Mouse (Mus musculus): ENCODE measurements around the gene Mrgprf. TPM values are rescaled to one million over a fixed set of nuclear protein-coding genes. Genes with fewer than 3 reads are reported as not detected.

The Mrgprf gene
- polyA plus RNA-seq, 1 experiment from 2014 or later = 0.09 TPM

DNA sequence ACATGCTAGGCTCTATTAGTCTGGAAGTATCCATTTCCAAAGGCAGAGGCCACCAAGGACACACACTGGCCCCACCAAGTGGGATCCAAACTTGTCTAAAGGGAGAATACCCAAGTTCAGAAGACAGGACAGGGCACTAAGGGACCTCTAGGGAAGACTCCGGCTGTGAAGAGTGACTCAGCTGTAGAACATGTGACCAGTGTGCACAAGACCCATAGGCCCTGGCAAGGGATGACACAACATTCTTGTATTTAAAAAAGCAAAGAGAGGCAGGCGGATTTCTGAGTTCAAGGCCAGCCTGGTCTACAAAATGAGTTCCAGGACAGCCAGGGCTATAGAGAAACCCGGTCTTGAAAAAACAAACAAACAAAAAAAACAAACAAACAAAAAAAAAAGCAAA is 25.1 kb upstream of the Mrgprf start:
- Histone ChIP-seq H3K27me3 (ENCODE audit: control insufficient read depth, insufficient read depth, low read length) (no peaks in the 10 kb centered on the region), H3K4me2 (ENCODE audit: low read depth, severe bottlenecking) (no peak overlapping the region), H3K4me1 (ENCODE audit: control insufficient read depth, insufficient read depth, low read length) (no peaks in the 10 kb centered on the region), H3K9me3 (ENCODE audit: control insufficient read depth, low read length) (no peaks in the 10 kb centered on the region), H3K36me3 (ENCODE audit: control insufficient read depth, insufficient read depth, low read length) (peaks cover 14% of the 10 kb centered on the region), H3K27ac (replicated peaks; ENCODE audit: low read depth, low read length) (no peak overlapping the region), H3K4me3 (ENCODE audit: low read depth, low read length) (no peak overlapping the region), H3K9ac (ENCODE audit: low read length) (no peak overlapping the region)
- DNase-seq (ENCODE audit: low spot score) (no peak), ATAC-seq (ENCODE audit: insufficient number of reproducible peaks, low FRiP score, low TSS enrichment, low read depth) (no peak)
- 86% methylated on average over 3 of the region's 3 CpGs for WGBS

DNA sequence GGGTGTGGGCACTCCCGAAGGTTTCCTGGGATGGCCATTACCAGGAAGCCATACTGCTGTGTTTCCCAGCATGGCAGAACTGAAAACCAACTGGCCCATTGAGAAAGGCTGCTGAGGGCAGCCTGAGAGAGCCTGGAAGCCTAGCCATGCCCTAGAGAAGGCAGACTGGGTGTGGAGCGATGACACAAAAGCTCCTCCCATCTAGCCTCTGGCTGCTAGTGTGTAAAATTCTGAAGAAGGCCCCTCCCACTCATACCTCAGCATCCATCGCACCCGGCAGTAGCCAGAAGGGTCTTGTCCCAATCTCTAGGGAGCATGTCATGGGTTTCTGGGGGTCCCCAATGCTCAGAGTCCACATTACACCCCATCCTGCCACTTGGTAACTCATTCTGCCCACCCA is 19.2 kb upstream of the Mrgprf start:
- no peaks in the 10 kb centered on the region for H3K9me3 ChIP-seq (ENCODE audit: control insufficient read depth, low read length)
- no peak for ATAC-seq (ENCODE audit: insufficient number of reproducible peaks, low FRiP score, low TSS enrichment, low read depth)
- WGBS = 87% methylated on average over 4 of the region's 4 CpGs
- H3K27ac ChIP-seq (replicated peaks; ENCODE audit: low read depth, low read length) = no peak overlapping the region
- no peak overlapping the region for H3K9ac ChIP-seq (ENCODE audit: low read length)
- H3K4me2 ChIP-seq (ENCODE audit: low read depth, severe bottlenecking) = no peak overlapping the region
- no peak overlapping the region for H3K4me3 ChIP-seq (ENCODE audit: low read depth, low read length)
- peaks cover 10% of the 10 kb centered on the region for H3K4me1 ChIP-seq (ENCODE audit: control insufficient read depth, insufficient read depth, low read length)
- no peak for DNase-seq (ENCODE audit: low spot score)
- H3K27me3 ChIP-seq (ENCODE audit: control insufficient read depth, insufficient read depth, low read length) = no peaks in the 10 kb centered on the region
- H3K36me3 ChIP-seq (ENCODE audit: control insufficient read depth, insufficient read depth, low read length) = peaks cover 7% of the 10 kb centered on the region

DNA sequence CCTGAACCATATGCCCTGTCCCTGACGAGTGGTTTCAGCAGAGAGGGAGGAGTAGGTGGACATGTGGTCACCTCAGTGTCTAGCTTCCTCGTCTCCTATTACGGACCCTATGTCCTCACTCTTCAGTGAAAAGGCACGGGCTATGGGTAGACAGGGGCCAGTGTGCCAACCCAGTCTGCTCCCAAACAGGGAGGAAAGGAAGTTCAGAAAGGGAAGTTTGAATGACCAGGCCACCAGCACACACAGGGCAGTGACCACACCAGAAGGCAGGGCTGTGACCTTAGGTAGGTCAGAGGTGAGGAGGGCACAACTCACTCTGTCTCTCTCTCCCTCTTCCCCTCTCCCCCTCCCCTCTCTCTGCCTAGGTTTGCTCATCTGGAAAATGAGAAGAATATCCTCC is 17.6 kb upstream of the Mrgprf start:
- H3K4me3 ChIP-seq (ENCODE audit: low read depth, low read length) = peak overlapping the region; percentile 52

DNA sequence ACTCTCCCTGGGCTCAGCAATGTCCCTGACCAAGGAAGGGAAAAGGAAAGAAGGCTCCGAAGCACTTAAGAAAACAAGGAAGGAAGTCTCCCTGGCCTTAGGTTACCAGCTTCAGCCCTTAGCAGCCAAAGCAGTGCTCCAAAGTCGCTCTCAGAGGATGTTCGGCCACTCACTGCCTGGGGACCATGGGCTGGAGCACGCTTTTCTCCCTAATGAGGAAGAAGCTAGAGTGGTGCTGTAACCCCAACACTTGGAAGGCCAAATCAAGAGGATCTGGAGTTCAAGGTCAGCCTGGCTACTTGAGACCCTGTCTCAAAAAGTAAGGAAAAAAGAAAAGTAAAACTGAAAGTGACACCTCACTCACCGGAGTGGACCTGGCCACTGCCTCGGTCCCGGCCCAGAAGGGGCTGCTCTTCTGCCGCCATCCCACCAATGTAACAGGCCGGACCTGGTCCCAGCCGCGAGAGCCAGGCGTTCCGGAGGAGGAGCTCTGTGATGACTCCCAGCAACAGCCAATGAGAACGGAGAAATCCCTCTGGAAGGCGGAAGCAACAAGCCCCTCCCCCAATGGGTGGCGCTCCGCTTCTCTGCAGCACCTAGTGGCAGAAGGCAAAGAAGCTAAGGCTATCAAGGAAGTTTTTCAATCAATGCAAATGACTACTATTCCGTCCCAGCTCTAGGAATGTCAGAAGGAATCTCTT is 17.0 kb upstream of the Mrgprf start, which contains the start of gene Tpcn2:
TSS of gene Tpcn2 (minus strand) at position 525 of the 701 bp plus-strand sequence.
- peaks cover 10% of the 10 kb centered on the region for H3K4me1 ChIP-seq (ENCODE audit: control insufficient read depth, insufficient read depth, low read length)
- no peak within 1 kb of the TSS for H3K27ac ChIP-seq (replicated peaks; ENCODE audit: low read depth, low read length)
- 5% methylated on average over 18 of the region's 18 CpGs for WGBS
- peaks cover 5% of the 10 kb centered on the region; the same call in 1 of the 2 replicates for H3K36me3 ChIP-seq (ENCODE audit: control insufficient read depth, insufficient read depth, low read length)
- DNase-seq (ENCODE audit: low spot score) (peak; percentile 94), ATAC-seq (ENCODE audit: insufficient number of reproducible peaks, low FRiP score, low TSS enrichment, low read depth) (peak; percentile 90)
- no peaks in the 10 kb centered on the region for H3K9me3 ChIP-seq (ENCODE audit: control insufficient read depth, low read length)
- H3K4me2 ChIP-seq (ENCODE audit: low read depth, severe bottlenecking) = peak within 1 kb of the TSS; percentile 66
- H3K9ac ChIP-seq (ENCODE audit: low read length) = peak within 1 kb of the TSS; percentile 55
- peak within 1 kb of the TSS; percentile 52 for H3K4me3 ChIP-seq (ENCODE audit: low read depth, low read length)
- no peaks in the 10 kb centered on the region for H3K27me3 ChIP-seq (ENCODE audit: control insufficient read depth, insufficient read depth, low read length)

More for the DNA sequence above, 17.6 kb upstream of the Mrgprf start:
- Histone ChIP-seq H3K4me2 (ENCODE audit: low read depth, severe bottlenecking) (peak overlapping the region; percentile 66), H3K27me3 (ENCODE audit: control insufficient read depth, insufficient read depth, low read length) (no peaks in the 10 kb centered on the region), H3K27ac (replicated peaks; ENCODE audit: low read depth, low read length) (no peak overlapping the region), H3K9ac (ENCODE audit: low read length) (peak overlapping the region; percentile 55), H3K9me3 (ENCODE audit: control insufficient read depth, low read length) (no peaks in the 10 kb centered on the region), H3K36me3 (ENCODE audit: control insufficient read depth, insufficient read depth, low read length) (peaks cover 5% of the 10 kb centered on the region; the same call in 1 of the 2 replicates), H3K4me1 (ENCODE audit: control insufficient read depth, insufficient read depth, low read length) (peaks cover 10% of the 10 kb centered on the region)
- ATAC-seq (ENCODE audit: insufficient number of reproducible peaks, low FRiP score, low TSS enrichment, low read depth) (no peak), DNase-seq (ENCODE audit: low spot score) (no peak)
- WGBS = 44% methylated on average over 4 of the region's 4 CpGs

GRCm38 (mm10) chr7:145284293-145284692 is 16.3 kb upstream of the Mrgprf start:
- DNase-seq (ENCODE audit: low spot score) = no peak
- H3K27me3 ChIP-seq (ENCODE audit: control insufficient read depth, insufficient read depth, low read length) = no peaks in the 10 kb centered on the region
- WGBS = 62% methylated on average over 3 of the region's 3 CpGs

GRCm38 (mm10) chr7:145285476-145285875 is 15.2 kb upstream of the Mrgprf start:
- Histone ChIP-seq H3K4me3 (ENCODE audit: low read depth, low read length) (no peak overlapping the region), H3K36me3 (ENCODE audit: control insufficient read depth, insufficient read depth, low read length) (no peaks in the 10 kb centered on the region), H3K9me3 (ENCODE audit: control insufficient read depth, low read length) (no peaks in the 10 kb centered on the region), H3K27ac (replicated peaks; ENCODE audit: low read depth, low read length) (no peak overlapping the region), H3K27me3 (ENCODE audit: control insufficient read depth, insufficient read depth, low read length) (no peaks in the 10 kb centered on the region), H3K9ac (ENCODE audit: low read length) (no peak overlapping the region), H3K4me1 (ENCODE audit: control insufficient read depth, insufficient read depth, low read length) (peaks cover 10% of the 10 kb centered on the region), H3K4me2 (ENCODE audit: low read depth, severe bottlenecking) (no peak overlapping the region)
- ATAC-seq (ENCODE audit: insufficient number of reproducible peaks, low FRiP score, low TSS enrichment, low read depth) (no peak), DNase-seq (ENCODE audit: low spot score) (no peak)
- WGBS = 75% methylated on average over 4 of the region's 4 CpGs

More at GRCm38 (mm10) chr7:145284293-145284692, 16.3 kb upstream of the Mrgprf start:
- Histone ChIP-seq H3K9ac (ENCODE audit: low read length) (peak overlapping the region; percentile 34; the same call in 1 of the 2 replicates), H3K9me3 (ENCODE audit: control insufficient read depth, low read length) (no peaks in the 10 kb centered on the region), H3K27ac (replicated peaks; ENCODE audit: low read depth, low read length) (no peak overlapping the region), H3K36me3 (ENCODE audit: control insufficient read depth, insufficient read depth, low read length) (no peaks in the 10 kb centered on the region; the same call in 1 of the 2 replicates), H3K4me2 (ENCODE audit: low read depth, severe bottlenecking) (0 out of 2 replicates have a peak overlapping the region, but pooled peaks have one; percentile 66), H3K4me3 (ENCODE audit: low read depth, low read length) (no peak overlapping the region), H3K4me1 (ENCODE audit: control insufficient read depth, insufficient read depth, low read length) (peaks cover 10% of the 10 kb centered on the region)
- ATAC-seq (ENCODE audit: insufficient number of reproducible peaks, low FRiP score, low TSS enrichment, low read depth) = no peak

- ATAC-seq (ENCODE audit: insufficient number of reproducible peaks, low FRiP score, low TSS enrichment, low read depth) = no peak
Observed at GRCm38 (mm10) chr7:145287410-145287809, 13.2 kb upstream of the Mrgprf start.

DNA sequence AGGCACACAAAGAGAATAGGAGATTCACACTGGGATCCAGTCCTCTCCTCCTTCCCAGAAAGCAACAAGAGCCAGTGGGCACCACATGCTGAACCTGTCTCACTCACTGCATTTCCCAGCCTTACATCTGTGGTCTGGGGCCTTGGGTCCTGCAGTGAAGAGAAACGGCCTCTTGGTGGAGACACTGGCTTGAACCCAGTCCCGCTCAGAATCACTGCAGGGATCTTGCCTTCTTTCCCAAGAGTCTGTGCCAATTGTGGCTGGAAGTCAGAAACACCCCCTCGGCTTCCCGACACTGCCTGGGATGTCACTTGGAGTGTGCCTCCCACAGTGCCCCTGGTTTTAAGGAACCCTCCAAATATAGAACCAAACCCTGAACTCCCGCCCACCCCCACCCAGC is 11.3 kb upstream of the Mrgprf start:
- Histone ChIP-seq H3K27ac (replicated peaks; ENCODE audit: low read depth, low read length) (no peak overlapping the region), H3K36me3 (ENCODE audit: control insufficient read depth, insufficient read depth, low read length) (no peaks in the 10 kb centered on the region), H3K4me2 (ENCODE audit: low read depth, severe bottlenecking) (no peak overlapping the region), H3K9me3 (ENCODE audit: control insufficient read depth, low read length) (no peaks in the 10 kb centered on the region), H3K4me1 (ENCODE audit: control insufficient read depth, insufficient read depth, low read length) (no peaks in the 10 kb centered on the region), H3K4me3 (ENCODE audit: low read depth, low read length) (no peak overlapping the region), H3K27me3 (ENCODE audit: control insufficient read depth, insufficient read depth, low read length) (no peaks in the 10 kb centered on the region), H3K9ac (ENCODE audit: low read length) (no peak overlapping the region)
- ATAC-seq (ENCODE audit: insufficient number of reproducible peaks, low FRiP score, low TSS enrichment, low read depth) (no peak), DNase-seq (ENCODE audit: low spot score) (peak; percentile 61)
- WGBS = 21% methylated on average over 5 of the region's 5 CpGs

More at GRCm38 (mm10) chr7:145287410-145287809, 13.2 kb upstream of the Mrgprf start:
- no peak overlapping the region for H3K4me3 ChIP-seq (ENCODE audit: low read depth, low read length)
- no peak for DNase-seq (ENCODE audit: low spot score)
- H3K4me2 ChIP-seq (ENCODE audit: low read depth, severe bottlenecking) = no peak overlapping the region
- H3K9me3 ChIP-seq (ENCODE audit: control insufficient read depth, low read length) = no peaks in the 10 kb centered on the region
- no peaks in the 10 kb centered on the region for H3K27me3 ChIP-seq (ENCODE audit: control insufficient read depth, insufficient read depth, low read length)
- peaks cover 10% of the 10 kb centered on the region for H3K4me1 ChIP-seq (ENCODE audit: control insufficient read depth, insufficient read depth, low read length)
- 75% methylated on average over 6 of the region's 6 CpGs for WGBS
- H3K27ac ChIP-seq (replicated peaks; ENCODE audit: low read depth, low read length) = no peak overlapping the region
- H3K9ac ChIP-seq (ENCODE audit: low read length) = no peak overlapping the region
- no peaks in the 10 kb centered on the region for H3K36me3 ChIP-seq (ENCODE audit: control insufficient read depth, insufficient read depth, low read length)

All from limb, embryonic 11.5 days (tissue).